Mouse (Mus musculus) regulatory T cell (primary cell): ENCODE results near the gene Hspb1.

ENCODE experiments used
- in situ Hi-C: fragments of 300-600 bp; cut with MboI, MseI; formaldehyde crosslinking; loops from one replicate; pipeline ENCODE4 v1.15.1; 2025; ENCODE audit warnings: high pct_unique_total_duplicates

Gene Hspb1

GRCm38 (mm10) chr5:135887675-135888102, at the start of gene Hspb1:
Hspb1 (plus strand) TSS chr5:135887919.
- in situ Hi-C loops: no loop called here

DNA sequence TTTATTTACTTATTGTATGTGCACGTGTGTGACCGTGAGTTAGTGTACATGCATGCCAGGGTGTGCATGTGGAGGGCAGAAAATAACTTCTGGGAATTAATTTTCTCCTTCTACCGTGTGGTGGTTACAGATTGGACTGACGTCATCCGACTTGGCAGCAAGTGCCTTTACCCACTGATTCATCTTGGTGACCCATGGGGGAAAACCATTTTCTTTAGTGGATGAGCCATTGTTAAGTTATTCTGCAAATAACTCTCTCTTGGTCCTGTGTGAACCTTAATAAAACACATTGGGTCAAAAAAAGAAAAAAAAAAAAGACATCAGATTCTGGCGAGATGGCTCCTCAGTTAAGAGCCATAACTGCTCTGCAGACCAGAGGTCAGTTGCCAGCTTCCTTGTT, 46.1 kb upstream of the Hspb1 start:
- in situ Hi-C loops: no loop called here

DNA sequence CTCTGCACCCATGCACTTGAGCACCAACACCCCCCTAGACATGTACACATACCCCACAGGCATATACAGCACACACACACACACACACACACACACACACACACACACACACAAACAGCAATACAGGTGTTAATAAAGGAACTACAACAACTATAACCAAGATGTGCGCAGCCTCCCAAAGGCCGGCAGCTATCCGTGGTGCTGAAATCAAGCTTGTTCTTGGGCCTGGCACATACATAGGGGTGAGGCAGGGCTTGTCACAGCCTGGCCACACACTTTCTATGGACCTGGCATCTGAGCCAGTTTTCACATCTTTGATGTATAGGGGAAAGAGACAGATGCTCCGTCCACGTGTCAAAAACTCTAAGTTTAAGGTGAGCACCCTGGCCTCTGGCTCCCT, 44.3 kb upstream of the Hspb1 start:
- in situ Hi-C loops: no loop called here

GRCm38 (mm10) chr5:135845676-135846320, 41.9 kb upstream of the Hspb1 start:
- in situ Hi-C loops: loop anchor here (5.0 kb wide), 1 partner anchor 38 kb away; the partner anchor contains the start of gene Srrm3

DNA sequence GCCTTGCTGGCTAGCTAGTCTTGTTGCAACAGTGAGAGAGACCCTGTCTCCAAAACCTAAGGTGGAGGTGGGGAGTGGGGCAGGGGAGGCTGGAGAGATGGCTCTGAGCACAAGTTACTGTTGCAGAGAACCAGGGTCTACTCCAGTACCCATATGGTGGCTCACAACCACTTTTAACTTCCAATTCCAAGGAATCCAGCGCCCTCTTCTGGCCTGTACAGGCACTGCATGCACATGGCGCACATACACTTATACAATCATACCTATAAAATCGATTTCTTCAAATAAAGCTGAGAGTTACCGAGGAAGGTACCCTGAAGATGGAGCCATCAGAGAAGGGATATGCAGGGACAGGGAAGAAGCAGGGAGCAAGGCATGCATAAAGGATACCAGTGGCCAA, 40.3 kb upstream of the Hspb1 start:
- in situ Hi-C loops: loop anchor here (5.0 kb wide), 1 partner anchor 40 kb away; the partner anchor contains the start of gene Srrm3

DNA sequence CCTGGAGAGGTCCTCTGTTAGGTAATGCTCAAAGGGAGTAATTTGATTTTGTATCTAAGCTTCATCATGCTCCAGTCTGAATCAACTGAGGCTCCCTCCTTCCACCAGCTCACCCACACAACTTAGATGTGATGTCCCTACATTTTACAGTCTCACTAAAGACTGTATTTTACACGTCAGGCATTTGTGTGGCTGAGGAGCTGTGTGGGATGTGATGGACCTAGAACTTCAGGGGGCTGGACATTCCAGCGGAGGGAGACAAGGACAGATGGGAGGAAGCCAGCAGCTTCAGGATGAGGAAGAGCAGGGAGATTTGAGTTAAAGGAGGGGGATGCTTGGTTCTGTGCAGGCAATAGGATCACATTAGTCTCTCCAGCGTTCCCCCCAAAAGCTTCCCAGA, 39.8 kb upstream of the Hspb1 start:
- in situ Hi-C loops: loop anchor here (5.0 kb wide), 1 partner anchor 41 kb away; the partner anchor contains the start of gene Srrm3

- in situ Hi-C loops: no loop called here
These were observed 36.7 kb upstream of the Hspb1 start for GRCm38 (mm10) chr5:135851024-135851423.

- in situ Hi-C loops: no loop called here
These were observed 36.2 kb upstream of the Hspb1 start for GRCm38 (mm10) chr5:135851481-135851880.

DNA sequence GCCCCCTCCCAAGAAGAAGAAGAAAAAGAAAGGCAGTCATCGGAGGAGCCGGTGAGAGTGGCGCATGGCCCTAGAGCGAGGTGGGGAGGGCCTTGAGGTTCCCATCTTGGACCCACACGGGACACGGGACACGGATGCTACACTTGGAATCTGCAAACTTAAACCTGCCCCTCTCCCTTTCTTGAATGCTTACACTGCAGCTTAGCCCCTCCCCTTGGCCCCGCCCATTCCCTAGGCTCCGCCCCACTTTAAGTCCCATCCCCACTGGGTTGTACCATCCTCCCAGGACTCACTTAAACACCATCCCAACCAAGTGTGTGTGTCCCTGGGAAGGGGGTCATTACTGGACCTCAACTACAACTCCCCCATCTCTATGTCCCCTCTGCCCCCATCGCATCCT, 35.3 kb upstream of the Hspb1 start:
- in situ Hi-C loops: no loop called here

DNA sequence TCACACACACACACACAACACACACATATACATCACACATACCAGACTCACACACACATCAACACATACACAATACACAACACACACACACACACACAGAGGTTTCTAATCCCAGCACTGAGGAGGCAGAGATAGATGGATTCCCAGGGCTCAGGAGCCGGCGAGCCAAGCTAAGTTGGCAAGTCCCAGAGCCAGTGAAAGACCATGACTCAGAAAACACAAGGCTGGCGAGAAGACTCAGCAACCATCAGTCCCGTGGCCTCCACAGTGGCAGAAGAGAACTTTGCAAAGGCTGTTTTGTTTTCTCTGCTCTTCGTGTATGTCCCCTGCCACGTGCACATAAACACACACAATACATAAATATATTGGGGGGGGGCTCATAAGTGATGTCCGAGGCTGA, 34.0 kb upstream of the Hspb1 start:
- in situ Hi-C loops: no loop called here

DNA sequence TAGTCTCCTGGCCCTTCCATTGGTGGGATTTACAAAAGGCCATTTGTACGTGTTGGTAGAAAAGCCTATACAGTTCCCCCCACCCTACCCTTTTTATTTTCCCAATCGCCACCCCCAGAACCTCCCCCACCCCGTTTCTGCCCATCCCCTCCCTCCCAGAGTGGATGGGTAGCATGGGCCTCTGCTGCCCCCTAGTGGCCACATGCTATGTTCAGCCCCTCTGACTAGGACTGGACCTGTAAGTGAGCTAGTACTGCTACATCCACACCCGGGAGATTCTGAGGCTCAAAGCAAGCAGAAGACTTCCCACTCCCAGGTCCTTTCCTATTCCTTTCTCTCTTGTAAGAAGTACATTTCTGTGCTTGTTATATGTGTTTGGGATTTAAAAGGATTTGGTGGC, 32.6 kb upstream of the Hspb1 start:
- in situ Hi-C loops: no loop called here

- in situ Hi-C loops: no loop called here
These were observed 21.1 kb upstream of the Hspb1 start for GRCm38 (mm10) chr5:135866662-135867061.

GRCm38 (mm10) chr5:135867637-135868593, 19.8 kb upstream of the Hspb1 start:
- in situ Hi-C loops: no loop called here

DNA sequence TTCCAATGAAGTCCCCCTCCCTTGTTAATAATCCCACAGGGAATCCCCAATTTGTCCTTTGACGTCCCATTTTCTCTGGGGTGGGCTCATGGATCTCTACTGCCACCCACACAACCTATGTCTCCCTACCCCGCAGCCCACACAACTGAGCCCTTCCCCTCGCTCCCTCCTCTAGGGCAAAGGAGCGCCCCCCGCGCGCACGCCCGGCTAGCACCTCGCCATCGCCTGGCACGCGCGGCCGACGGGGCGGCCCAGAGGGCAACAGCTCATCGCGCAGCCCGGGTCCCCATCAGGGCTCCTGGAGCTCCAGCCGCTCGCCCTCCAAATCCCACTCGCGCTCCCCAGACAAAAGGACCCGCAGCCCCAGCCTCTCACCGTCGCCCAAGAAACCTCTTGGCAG, 19.1 kb upstream of the Hspb1 start:
- in situ Hi-C loops: no loop called here

- in situ Hi-C loops: no loop called here
These were observed 17.9 kb upstream of the Hspb1 start for GRCm38 (mm10) chr5:135869661-135870423.

GRCm38 (mm10) chr5:135870505-135870904, 17.2 kb upstream of the Hspb1 start:
- in situ Hi-C loops: no loop called here

GRCm38 (mm10) chr5:135872996-135873395, 14.7 kb upstream of the Hspb1 start:
- in situ Hi-C loops: no loop called here

DNA sequence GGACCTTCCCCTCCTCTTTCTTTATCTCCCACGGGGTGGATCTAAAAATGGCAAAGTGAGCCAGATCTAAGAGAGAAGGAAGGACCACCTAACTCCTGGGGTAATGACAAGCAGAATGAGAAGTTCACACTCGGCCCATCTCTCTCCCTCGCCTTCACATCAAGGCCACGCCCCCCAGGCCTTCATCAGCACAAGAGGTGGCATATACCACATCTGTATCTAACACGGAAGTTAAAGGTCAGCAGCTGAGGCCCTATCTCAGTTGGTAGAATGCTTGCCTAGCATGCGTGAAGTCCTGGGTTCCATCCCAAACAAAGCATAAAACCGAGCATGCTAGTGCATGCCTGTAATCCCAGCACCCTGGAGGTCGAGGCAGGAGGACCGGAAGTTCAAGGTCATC, 14.0 kb upstream of the Hspb1 start:
- in situ Hi-C loops: no loop called here

- in situ Hi-C loops: no loop called here
These were observed 10.5 kb upstream of the Hspb1 start for GRCm38 (mm10) chr5:135877180-135877579.

GRCm38 (mm10) chr5:135877831-135878231, 9.9 kb upstream of the Hspb1 start:
- in situ Hi-C loops: no loop called here

DNA sequence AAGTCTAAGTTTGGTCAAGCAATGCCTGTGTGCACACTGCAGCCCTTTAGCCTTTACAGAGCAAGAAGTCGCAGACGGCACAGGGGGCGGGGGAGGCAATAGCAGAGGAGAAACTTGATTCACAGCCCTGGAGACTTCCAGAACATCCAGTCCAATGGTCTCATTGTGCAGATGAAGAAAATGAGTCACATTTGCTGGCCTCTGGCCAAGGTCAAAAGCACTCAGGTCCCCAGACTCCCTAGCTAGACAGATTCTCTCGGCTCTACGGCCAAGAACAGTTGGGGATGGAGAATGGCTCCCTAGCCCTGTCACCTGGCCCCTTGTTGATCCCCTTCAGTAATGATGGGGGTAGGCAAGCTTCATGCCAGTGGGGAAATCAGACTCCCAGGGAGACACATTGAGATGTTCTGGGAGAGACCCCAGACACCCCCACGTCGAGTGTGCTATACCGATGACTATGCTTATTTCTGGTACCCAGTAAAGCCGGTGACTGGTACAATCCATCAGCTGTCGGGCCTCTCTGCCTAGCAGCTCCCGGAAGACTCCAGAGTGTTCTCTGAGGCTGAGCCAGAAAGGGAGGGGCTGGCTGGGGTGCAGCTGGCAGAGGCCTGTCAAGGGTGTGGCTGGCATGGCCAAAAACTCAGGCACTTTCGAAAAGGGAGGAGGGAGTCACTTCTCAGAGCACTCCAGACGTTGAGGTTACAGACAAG, 8.1 kb upstream of the Hspb1 start:
- in situ Hi-C loops: no loop called here
